Mouse (Mus musculus) right cerebral cortex, adult 2 months (tissue): ENCODE data around the gene Sptlc2.

Experiments used
- DNase-seq, 2 experiments: peaks; one replicate each; pipeline ENCODE4 v3.0.0; 2021 to 2022; ENCODE audit warnings: low spot score in 2 of 2

Sptlc2 gene

DNA sequence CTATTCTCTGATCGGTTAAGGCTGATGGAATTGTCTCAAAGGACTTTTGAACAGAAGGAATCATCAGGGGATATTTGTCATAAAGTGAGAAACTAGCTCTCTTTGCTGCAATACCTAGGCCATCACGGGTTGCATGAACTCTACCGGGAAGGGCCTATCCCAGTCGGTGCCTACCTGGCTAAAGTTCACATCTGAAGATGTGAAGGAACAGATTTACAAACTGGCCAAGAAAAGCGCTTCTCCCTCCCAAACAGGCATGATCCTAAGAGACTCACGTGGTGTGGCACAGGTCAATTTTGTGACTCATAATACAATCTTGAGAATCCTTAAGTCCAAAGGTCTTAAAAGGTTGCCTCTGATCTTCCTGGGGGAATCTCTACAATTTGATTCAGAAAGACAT, 6.2 kb upstream of the Sptlc2 start:
- no peak for DNase-seq

GRCm38 (mm10) chr12:87393447-87394145, 5.4 kb upstream of the Sptlc2 start:
- no peak for DNase-seq

- no peak for DNase-seq
These were observed 3.2 kb upstream of the Sptlc2 start for GRCm38 (mm10) chr12:87391355-87391754.

GRCm38 (mm10) chr12:87389231-87389630, 1.1 kb upstream of the Sptlc2 start:
- DNase-seq = no peak

DNA sequence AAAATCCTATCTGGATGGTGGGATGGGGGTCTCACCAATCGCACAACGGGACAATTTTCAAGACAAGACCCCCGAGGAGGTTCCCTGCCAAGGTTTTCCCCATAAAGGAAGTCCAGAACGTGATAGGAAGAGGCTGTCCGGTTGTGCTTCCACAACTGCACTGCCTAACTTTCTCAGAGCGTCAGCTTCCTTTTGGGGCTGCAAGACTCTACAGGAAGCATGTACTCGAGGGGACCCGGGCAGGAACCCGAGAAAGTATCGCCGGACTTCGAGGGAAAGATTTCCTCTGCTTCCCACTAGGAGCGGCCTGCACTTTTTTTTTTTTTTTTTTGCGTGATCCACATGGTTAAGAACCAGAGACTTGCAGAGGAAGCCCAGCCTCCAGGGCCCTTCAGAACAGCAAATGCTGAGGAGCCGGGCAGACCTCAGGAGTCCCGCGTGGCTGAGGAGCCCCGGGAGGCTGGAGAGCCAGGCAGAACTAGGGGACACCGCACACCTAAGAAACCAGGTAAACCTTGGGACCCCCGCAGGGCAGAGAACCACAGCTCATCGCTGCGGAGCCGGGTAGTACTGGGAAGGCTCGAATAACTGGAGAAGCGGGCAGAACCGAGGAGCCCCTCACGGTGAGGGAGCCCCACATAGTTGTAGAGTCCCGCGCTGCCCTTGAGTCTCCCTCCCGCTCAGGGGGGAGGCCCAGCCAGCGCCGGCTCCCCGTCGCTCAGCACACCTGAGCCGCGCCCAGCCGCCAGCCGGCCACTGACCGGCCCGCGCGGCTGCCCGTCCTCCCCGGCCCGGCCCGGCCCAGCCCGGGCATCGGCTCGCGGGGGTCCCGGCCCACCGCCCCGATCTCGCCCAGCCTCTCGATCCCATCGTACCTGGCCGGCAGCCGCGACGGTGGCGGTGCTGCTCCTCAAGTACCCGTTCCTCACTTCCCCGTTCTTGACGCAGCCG, 709 bp downstream of the Sptlc2 start:
- peak; percentile 26 to 27 for DNase-seq

DNA sequence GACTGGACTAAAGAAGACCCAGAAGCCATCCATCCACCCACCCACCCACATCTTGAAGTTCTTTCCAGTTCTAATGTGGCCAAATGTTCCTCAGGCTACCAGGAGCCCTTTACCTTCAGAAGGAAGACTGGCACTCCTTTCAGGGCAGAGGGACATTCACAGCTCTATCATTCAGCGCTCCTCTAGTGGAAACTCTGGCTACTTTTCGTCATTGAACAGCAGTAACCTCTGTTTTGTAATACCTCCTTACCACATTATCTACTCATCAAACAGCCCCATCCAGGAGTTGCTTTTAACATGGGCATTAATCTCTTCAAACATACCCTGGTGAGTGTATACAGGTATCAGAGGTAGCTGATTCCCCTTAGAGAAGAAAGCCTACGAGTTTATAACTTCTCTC, 3.1 kb downstream of the Sptlc2 start:
- DNase-seq = no peak

DNA sequence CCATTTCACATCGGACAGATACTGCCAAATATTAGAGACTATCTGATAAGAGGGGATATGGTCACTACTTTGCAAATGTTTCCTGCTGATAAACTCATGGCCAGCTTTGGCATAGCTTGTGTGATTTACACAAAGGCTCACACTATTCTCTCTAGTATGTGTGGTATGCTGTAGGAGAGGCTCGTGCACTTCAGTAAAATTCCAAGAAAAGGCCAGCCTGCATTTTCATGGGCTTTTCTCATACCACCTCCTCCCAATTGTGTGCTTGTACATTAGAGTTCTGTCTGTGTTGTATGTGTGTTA, 6.8 kb downstream of the Sptlc2 start:
- DNase-seq = no peak

- DNase-seq = no peak
These were observed 7.4 kb downstream of the Sptlc2 start for GRCm38 (mm10) chr12:87380586-87381379.

- no peak for DNase-seq
These were observed 8.7 kb downstream of the Sptlc2 start for GRCm38 (mm10) chr12:87379496-87379895.

- no peak for DNase-seq
These were observed 14.0 kb downstream of the Sptlc2 start for GRCm38 (mm10) chr12:87374159-87374558.

- DNase-seq = no peak
These were observed 18.8 kb downstream of the Sptlc2 start for GRCm38 (mm10) chr12:87369319-87369718.

GRCm38 (mm10) chr12:87368092-87368491, 20.1 kb downstream of the Sptlc2 start:
- no peak for DNase-seq

- peak in 1 of 2 experiments; percentile 22 for DNase-seq
These were observed 22.5 kb downstream of the Sptlc2 start for GRCm38 (mm10) chr12:87365676-87366075.

DNA sequence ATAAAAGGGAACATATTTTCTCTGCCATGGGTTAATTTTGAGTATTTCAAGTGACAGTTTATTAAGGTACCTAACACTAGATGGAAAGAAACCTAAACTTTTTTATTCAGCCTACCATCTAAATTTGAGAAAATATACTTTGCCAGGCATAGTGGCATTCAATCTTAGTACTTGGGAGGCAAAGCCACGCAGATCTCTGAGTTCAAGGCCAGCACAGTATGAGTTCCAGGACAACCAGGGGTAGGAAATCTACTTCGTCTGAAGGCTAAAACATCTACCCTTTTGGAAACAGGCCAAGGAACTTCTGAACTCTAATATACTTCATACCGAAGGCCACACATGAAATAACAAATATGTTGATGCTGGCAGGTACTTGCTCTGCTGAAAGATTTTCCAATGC, 26.0 kb downstream of the Sptlc2 start:
- DNase-seq = no peak

- no peak for DNase-seq
These were observed 40.1 kb downstream of the Sptlc2 start for GRCm38 (mm10) chr12:87348029-87348428.

DNA sequence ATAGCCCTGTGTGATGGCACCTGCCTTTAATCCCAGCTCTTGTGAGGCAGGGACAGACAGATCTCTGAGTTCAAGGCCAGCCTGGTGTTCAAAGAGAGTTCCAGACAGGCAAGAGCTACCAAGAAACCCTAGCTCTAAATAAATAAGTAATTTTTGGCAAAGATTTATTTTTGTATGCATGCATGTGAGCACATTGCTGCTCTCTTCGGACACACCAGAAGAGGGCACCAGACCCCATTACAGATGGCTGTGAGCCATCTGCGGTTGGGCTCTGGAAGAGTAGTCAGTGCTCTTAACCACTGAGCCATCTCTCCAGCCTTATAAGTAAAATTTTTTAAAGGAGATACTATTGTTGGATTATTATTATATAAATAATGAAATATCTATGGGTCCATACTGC, 40.6 kb downstream of the Sptlc2 start:
- no peak for DNase-seq

- DNase-seq = no peak
These were observed 45.0 kb downstream of the Sptlc2 start for GRCm38 (mm10) chr12:87343084-87343605.

- no peak for DNase-seq
These were observed 50.1 kb downstream of the Sptlc2 start for GRCm38 (mm10) chr12:87338082-87338481.

- DNase-seq = no peak
These were observed 53.3 kb downstream of the Sptlc2 start for GRCm38 (mm10) chr12:87334886-87335285.

GRCm38 (mm10) chr12:87333794-87334193, 54.4 kb downstream of the Sptlc2 start:
- DNase-seq = no peak

DNA sequence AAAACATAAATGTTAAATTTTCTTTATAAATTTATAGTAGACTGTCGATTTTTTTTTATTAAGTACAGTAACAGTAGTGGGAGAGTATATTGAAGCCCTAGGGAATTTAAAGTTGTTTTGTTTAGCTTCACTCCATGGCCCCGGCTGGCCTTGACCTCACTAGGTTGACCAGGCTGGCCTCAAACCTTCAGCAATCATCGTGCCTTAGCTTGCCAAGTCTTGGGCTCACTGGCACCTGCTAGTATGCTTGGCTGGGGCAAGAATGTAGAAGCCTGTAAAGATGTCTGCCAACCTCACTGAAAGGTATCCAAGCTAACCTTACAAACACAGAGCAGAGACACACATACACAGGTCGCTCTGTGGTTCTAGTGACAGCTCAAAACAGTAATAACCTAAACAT, 55.6 kb downstream of the Sptlc2 start:
- no peak for DNase-seq

- DNase-seq = no peak
These were observed 56.2 kb downstream of the Sptlc2 start for GRCm38 (mm10) chr12:87331908-87332307.
